ENCODE assay signal across 27 mouse cellular contexts in genomic region chr11:17655840-17656239, GRCm38 (mm10).
"Had no signal": no experiment of that assay in that cellular context is flagged by ENCODE, and none has a peak within 500 bp of the region (broad histone marks: within the 10 kb centered on the region; RNA-seq: fewer than 3 reads in every experiment).

No protein-coding gene starts in this region.

- H3K36me3 ChIP-seq: heart, embryonic 13.5 days; heart, embryonic 15.5 days; hindbrain, embryonic 13.5 days; hindbrain, embryonic 15.5 days; kidney, embryonic 15.5 days; limb, embryonic 13.5 days; limb, embryonic 15.5 days; liver, embryonic 12.5 days had no signal

- H3K27ac ChIP-seq: heart, adult 2 months; heart, embryonic 13.5 days; heart, embryonic 15.5 days; hindbrain, embryonic 13.5 days; hindbrain, embryonic 15.5 days; hindbrain, postnatal 0 days; kidney, embryonic 15.5 days; kidney, postnatal 0 days; left cerebral cortex, adult 2 months; limb, embryonic 13.5 days; limb, embryonic 15.5 days; liver, embryonic 12.5 days had no signal

- ATAC-seq: hindbrain, postnatal 0 days; intestine, embryonic 16.5 days; liver, embryonic 12.5 days had no signal

- H3K27me3 ChIP-seq: heart, embryonic 13.5 days; heart, embryonic 15.5 days; hindbrain, embryonic 13.5 days; hindbrain, embryonic 15.5 days; kidney, embryonic 15.5 days; limb, embryonic 15.5 days; liver, embryonic 12.5 days had no signal

- H3K9ac ChIP-seq: heart, embryonic 13.5 days; heart, embryonic 15.5 days; hindbrain, embryonic 13.5 days; hindbrain, embryonic 15.5 days; kidney, embryonic 15.5 days; limb, embryonic 13.5 days; limb, embryonic 15.5 days; liver, embryonic 12.5 days had no signal

- H3K9me3 ChIP-seq: heart, embryonic 13.5 days; heart, embryonic 15.5 days; hindbrain, embryonic 13.5 days; hindbrain, embryonic 15.5 days; kidney, embryonic 15.5 days; limb, embryonic 13.5 days; limb, embryonic 15.5 days; liver, embryonic 12.5 days had no signal

- H3K4me3 ChIP-seq: heart, adult 2 months; heart, embryonic 13.5 days; heart, embryonic 15.5 days; hindbrain, embryonic 13.5 days; hindbrain, embryonic 15.5 days; kidney, embryonic 15.5 days; left cerebral cortex, adult 2 months; limb, embryonic 13.5 days; limb, embryonic 15.5 days; liver, embryonic 12.5 days had no signal

- H3K4me2 ChIP-seq: heart, embryonic 11.5 days; heart, embryonic 13.5 days; heart, embryonic 15.5 days; hindbrain, embryonic 13.5 days; hindbrain, embryonic 15.5 days; kidney, embryonic 15.5 days; limb, embryonic 13.5 days; limb, embryonic 15.5 days; liver, embryonic 12.5 days had no signal

- H3K4me1 ChIP-seq: heart, embryonic 13.5 days; heart, embryonic 15.5 days; kidney, embryonic 15.5 days; liver, embryonic 12.5 days had no signal

- DNase-seq: gastrocnemius, postnatal 14 days; gastrocnemius, postnatal 36 days; heart, adult 11 months; heart, adult 2 months; heart, postnatal 14 days; heart, postnatal 36 days; kidney, adult 11 months; kidney, adult 2 months; kidney, adult 9 months; kidney, postnatal 14 days; kidney, postnatal 36 days; layer of hippocampus, adult 9-11 months; layer of hippocampus, postnatal 36 days; left cerebral cortex, postnatal 4 days had no signal
